20 mouse cellular contexts compared by ENCODE assay signal in genomic region chr8:76182520-76182919, GRCm38 (mm10).
"Had no signal": no experiment of that assay in that cellular context is flagged by ENCODE, and none has a peak within 500 bp of the region (broad histone marks: within the 10 kb centered on the region; RNA-seq: fewer than 3 reads in every experiment).

No protein-coding gene starts in this region.

- H3K4me3 ChIP-seq: liver, embryonic 15.5 days; lung, embryonic 15.5 days; megakaryocyte, embryonic 14.5 days; midbrain, embryonic 13.5 days; midbrain, embryonic 15.5 days; neural tube, embryonic 13.5 days; neural tube, embryonic 15.5 days; stomach, embryonic 15.5 days had no signal

- H3K4me1 ChIP-seq: liver, embryonic 15.5 days; lung, embryonic 15.5 days; megakaryocyte, embryonic 14.5 days; midbrain, embryonic 13.5 days; midbrain, embryonic 15.5 days; neural tube, embryonic 13.5 days; neural tube, embryonic 15.5 days; stomach, embryonic 15.5 days had no signal

- H3K9me3 ChIP-seq: liver, embryonic 15.5 days; lung, embryonic 15.5 days; megakaryocyte, embryonic 14.5 days; midbrain, embryonic 13.5 days; midbrain, embryonic 15.5 days; neural tube, embryonic 13.5 days; neural tube, embryonic 15.5 days; stomach, embryonic 15.5 days had no signal

- DNase-seq: liver, postnatal 0 days; lung, adult 2 months; lung, postnatal 14 days; lung, postnatal 36 days; right cerebral cortex, postnatal 25 days; thymus, adult 18-20 months; thymus, postnatal 14 days; thymus, postnatal 36 days had no signal

- H3K36me3 ChIP-seq: liver, embryonic 15.5 days; lung, embryonic 15.5 days; midbrain, embryonic 13.5 days; midbrain, embryonic 15.5 days; neural tube, embryonic 13.5 days; neural tube, embryonic 15.5 days; stomach, embryonic 15.5 days had no signal

- ATAC-seq: liver, postnatal 0 days; lung, postnatal 0 days; midbrain, embryonic 13.5 days; midbrain, embryonic 15.5 days had no signal

- H3K9ac ChIP-seq: liver, embryonic 15.5 days; liver, postnatal 0 days; lung, embryonic 15.5 days; midbrain, embryonic 13.5 days; midbrain, embryonic 15.5 days; neural tube, embryonic 13.5 days; neural tube, embryonic 15.5 days; stomach, embryonic 15.5 days had no signal

- H3K27ac ChIP-seq: liver, embryonic 15.5 days; lung, embryonic 15.5 days; macrophage; midbrain, embryonic 13.5 days; midbrain, embryonic 15.5 days; neural tube, embryonic 13.5 days; neural tube, embryonic 15.5 days; stomach, embryonic 15.5 days; stomach, postnatal 0 days had no signal

- H3K4me2 ChIP-seq: liver, embryonic 15.5 days; lung, embryonic 15.5 days; midbrain, embryonic 11.5 days; midbrain, embryonic 13.5 days; midbrain, embryonic 15.5 days; neural tube, embryonic 13.5 days; neural tube, embryonic 15.5 days; stomach, embryonic 15.5 days had no signal

- H3K27me3 ChIP-seq: liver, embryonic 15.5 days; lung, embryonic 15.5 days; megakaryocyte, embryonic 14.5 days; midbrain, embryonic 13.5 days; midbrain, embryonic 15.5 days; neural tube, embryonic 13.5 days; neural tube, embryonic 15.5 days; stomach, embryonic 15.5 days had no signal
